Mouse (Mus musculus) MEL (cell line): ENCODE measurements around the gene Hist1h2bl. TPM values are rescaled to one million over a fixed set of nuclear protein-coding genes. Genes with fewer than 3 reads are reported as not detected.
"Not testable (repeated sequence)": the region's sequence is repeated elsewhere in the genome, so short reads cannot be mapped to it uniquely, and the experiment has no call there.

Source experiments
- DNase-seq: peaks from one replicate; pipeline ENCODE4 v3.0.0; 2011; ENCODE audit warnings: low read depth, low spot score
- H3K27ac ChIP-seq: 2 replicates; pipeline ENCODE4 v1.5.1; 2012; ENCODE audit warnings: low read depth, mild to moderate bottlenecking, control low read depth, low read length, moderate library complexity; ENCODE audit not compliant: control insufficient read depth
- H3K27me3 ChIP-seq, 2 experiments: fragments of 150-350 bp in 1 of 2; sonication (generic) in 1 of 2; 2 replicates each; pipeline ENCODE4 v1.6.1; 2012; ENCODE audit warnings: low read length in 2 of 2, mild to moderate bottlenecking in 2 of 2, improper control_type of control experiment in 1 of 2, moderate library complexity in 1 of 2; ENCODE audit not compliant: insufficient read depth in 2 of 2, control insufficient read depth in 1 of 2
- H3K36me3 ChIP-seq, 2 experiments: 2 replicates each; pipeline ENCODE4 v1.6.1; 2012 to 2014; ENCODE audit warnings: low read length in 2 of 2, improper control_type of control experiment in 1 of 2, inconsistent platforms in 1 of 2, mild to moderate bottlenecking in 1 of 2; ENCODE audit not compliant: insufficient read depth in 2 of 2, control insufficient read depth in 1 of 2
- H3K4me1 ChIP-seq, 2 experiments: fragments of 150-350 bp in 1 of 2; sonication (generic) in 1 of 2; 2 replicates each; pipeline ENCODE4 v1.6.1; 2012; ENCODE audit warnings: low read length in 2 of 2, improper control_type of control experiment in 1 of 2, mild to moderate bottlenecking in 1 of 2; ENCODE audit not compliant: insufficient read depth in 2 of 2, control insufficient read depth in 1 of 2
- H3K4me3 ChIP-seq, 2 experiments: fragments of 150-350 bp in 1 of 2; sonication (generic) in 1 of 2; 2 replicates each; pipeline ENCODE4 v1.5.1; 2012; ENCODE audit warnings: low read depth in 2 of 2, low read length in 2 of 2, mild to moderate bottlenecking in 2 of 2, moderate library complexity in 2 of 2, control low read depth in 1 of 2, improper control_type of control experiment in 1 of 2; ENCODE audit not compliant: control insufficient read depth in 1 of 2, insufficient read depth in 1 of 2
- H3K79me2 ChIP-seq: 2 replicates; pipeline ENCODE4 v1.6.1; 2012; ENCODE audit warnings: mild to moderate bottlenecking, low read length, moderate library complexity; ENCODE audit not compliant: control insufficient read depth, poor library complexity, insufficient read depth
- H3K9ac ChIP-seq: 2 replicates; pipeline ENCODE4 v1.6.1; 2012; ENCODE audit warnings: low read depth, mild to moderate bottlenecking, control low read depth, low read length, moderate library complexity; ENCODE audit not compliant: control insufficient read depth, poor library complexity, severe bottlenecking
- H3K9me3 ChIP-seq: fragments of 150-350 bp; sonication (generic); replicated peaks from 2 replicates; pipeline ENCODE4 v1.6.1; 2012; ENCODE audit warnings: mild to moderate bottlenecking, low read length, improper control_type of control experiment, moderate library complexity; ENCODE audit not compliant: insufficient read depth
- E2F4 ChIP-seq: IDR thresholded peaks from 2 replicates; pipeline ENCODE4 v1.6.1; 2011; ENCODE audit warnings: low read depth, low read length, improper control_type of control experiment, borderline replicate concordance
- EP300 ChIP-seq, 2 experiments: IDR thresholded peaks; 2 replicates each; pipeline ENCODE4 v1.6.1; 2011; ENCODE audit warnings: improper control_type of control experiment in 2 of 2, low read length in 2 of 2, low read depth in 1 of 2, mild to moderate bottlenecking in 1 of 2
- HCFC1 ChIP-seq: IDR thresholded peaks from 2 replicates; pipeline ENCODE4 v1.6.1; 2012; ENCODE audit warnings: low read depth, mild to moderate bottlenecking, inconsistent platforms, low read length, improper control_type of control experiment, moderate library complexity
- JUND ChIP-seq: IDR thresholded peaks from 2 replicates; pipeline ENCODE4 v1.6.1; 2011; ENCODE audit warnings: low read depth, mild to moderate bottlenecking, improper control_type of control experiment, low read length
- MYC ChIP-seq: IDR thresholded peaks from 2 replicates; pipeline ENCODE4 v1.6.1; 2011; ENCODE audit warnings: low read depth, mild to moderate bottlenecking, low read length, improper control_type of control experiment, moderate library complexity
- NELFE ChIP-seq: IDR thresholded peaks from 2 replicates; pipeline ENCODE4 v1.6.1; 2011; ENCODE audit warnings: low read depth, low read length, improper control_type of control experiment
- POLR2A ChIP-seq, 2 experiments: IDR thresholded peaks; 2 replicates each; pipeline ENCODE4 v1.6.1; 2011 to 2012; ENCODE audit warnings: low read length in 2 of 2, mild to moderate bottlenecking in 2 of 2, control low read depth in 1 of 2, improper control_type of control experiment in 1 of 2, low read depth in 1 of 2, moderate library complexity in 1 of 2; ENCODE audit not compliant: control insufficient read depth in 1 of 2, insufficient read depth in 1 of 2, poor library complexity in 1 of 2
- POLR2AphosphoS2 ChIP-seq: IDR thresholded peaks from 2 replicates; pipeline ENCODE4 v1.6.1; 2011; ENCODE audit warnings: low read length, improper control_type of control experiment
- POLR2AphosphoS5 ChIP-seq: IDR thresholded peaks from 2 replicates; pipeline ENCODE4 v1.6.1; 2012; ENCODE audit warnings: low read depth, borderline replicate concordance, mild to moderate bottlenecking, inconsistent platforms, low read length, moderate library complexity, mixed read lengths
- RCOR1 ChIP-seq: IDR thresholded peaks from 2 replicates; pipeline ENCODE4 v1.6.1; 2012; ENCODE audit warnings: low read depth, mild to moderate bottlenecking, inconsistent platforms, low read length, improper control_type of control experiment
- SIN3A ChIP-seq: IDR thresholded peaks from 2 replicates; pipeline ENCODE4 v1.6.1; 2012; ENCODE audit warnings: low read length, improper control_type of control experiment, inconsistent platforms
- SMC3 ChIP-seq: IDR thresholded peaks from 2 replicates; pipeline ENCODE4 v1.6.1; 2011; ENCODE audit warnings: low read depth, low read length, improper control_type of control experiment
- TAL1 ChIP-seq: IDR thresholded peaks from 2 replicates; pipeline ENCODE4 v1.6.1; 2012; ENCODE audit warnings: mild to moderate bottlenecking, inconsistent platforms, low read length, moderate library complexity, mixed read lengths
- TBP ChIP-seq: IDR thresholded peaks from 2 replicates; pipeline ENCODE4 v1.8.0; 2011; ENCODE audit warnings: low read depth, low read length, improper control_type of control experiment
- TCF12 ChIP-seq: IDR thresholded peaks from 2 replicates; pipeline ENCODE4 v1.6.1; 2014; ENCODE audit warnings: low read depth, mild to moderate bottlenecking, inconsistent platforms, low read length, improper control_type of control experiment, moderate library complexity
- UBTF ChIP-seq: IDR thresholded peaks from 2 replicates; pipeline ENCODE4 v1.6.1; 2012; ENCODE audit warnings: low read depth, mild to moderate bottlenecking, inconsistent platforms, low read length, improper control_type of control experiment, moderate library complexity, borderline replicate concordance; ENCODE audit not compliant: insufficient read depth
- ZMIZ1 ChIP-seq: IDR thresholded peaks from 2 replicates; pipeline ENCODE4 v1.6.1; 2012; ENCODE audit warnings: low read depth, mild to moderate bottlenecking, inconsistent platforms, low read length, improper control_type of control experiment, moderate library complexity
- polyA plus RNA-seq, 2 experiments: library from polyadenylated mRNA; stranded (reverse) in 1 of 2; unstranded in 1 of 2; fragments of >175 nt in 1 of 2; fragments of >200 nt in 1 of 2; gene quantifications; 2 replicates each; pipeline versions ENCODE4 v1.2.1 to v1.2.4; 2012; ENCODE audit warnings: low replicate concordance in 2 of 2, low read depth in 1 of 2; ENCODE audit not compliant: insufficient read length in 2 of 2, insufficient read depth in 1 of 2, missing spikeins in 1 of 2
- total RNA-seq: library from RNA; depleted of rRNA; stranded (reverse); fragments of 300-350 nt; gene quantifications from 2 replicates; pipeline ENCODE4 v1.2.3, GENCODE M21; 2012

Hist1h2bl gene
- total and polyA plus RNA-seq, 3 experiments = 6.7 to 2,215 TPM; not detected in 1

DNA sequence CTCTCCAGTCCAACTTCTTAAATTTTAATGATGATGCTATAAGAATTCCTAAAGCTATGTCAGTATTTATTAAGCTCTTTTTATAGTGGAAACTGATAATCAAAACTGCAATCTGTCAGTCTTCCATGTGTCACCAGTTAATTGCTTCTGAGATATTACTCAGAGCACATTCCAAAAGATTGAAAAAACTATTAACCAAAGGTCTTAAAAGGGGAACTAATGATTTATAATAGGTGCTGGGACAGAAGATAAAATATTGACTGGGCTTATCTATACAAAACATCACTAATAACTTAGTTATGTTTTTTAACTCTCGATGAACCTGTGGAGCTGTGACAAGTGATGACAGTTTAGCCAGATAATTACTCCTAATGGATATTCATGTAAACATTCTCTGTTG, 29.1 kb upstream of the Hist1h2bl start:
- peak; percentile 44 for DNase-seq
- Histone ChIP-seq H3K27ac (no peak overlapping the region), H3K4me3 (no peak overlapping the region), H3K9me3 (no peaks in the 10 kb centered on the region), H3K4me1 (peaks cover 6 to 17% of the 10 kb centered on the region in 2 experiments; a peak in 3 of 4 replicates), H3K27me3 (no peaks in the 10 kb centered on the region), H3K9ac (no peak overlapping the region), H3K79me2 (no peaks in the 10 kb centered on the region; the same call in 1 of the 2 replicates), H3K36me3 (peaks cover 0 to 26% of the 10 kb centered on the region in 2 experiments; a peak in 2 of 4 replicates)
- TF ChIP-seq TAL1 = peak; percentile 62
- TF ChIP-seq EP300 (IDR thresholded peaks at IDR 0.05; ENCODE audit: low read depth in 1 of 2, low read length in 2 of 2) = no peak
- TF ChIP-seq, all 39 proteins: peak for 1

DNA sequence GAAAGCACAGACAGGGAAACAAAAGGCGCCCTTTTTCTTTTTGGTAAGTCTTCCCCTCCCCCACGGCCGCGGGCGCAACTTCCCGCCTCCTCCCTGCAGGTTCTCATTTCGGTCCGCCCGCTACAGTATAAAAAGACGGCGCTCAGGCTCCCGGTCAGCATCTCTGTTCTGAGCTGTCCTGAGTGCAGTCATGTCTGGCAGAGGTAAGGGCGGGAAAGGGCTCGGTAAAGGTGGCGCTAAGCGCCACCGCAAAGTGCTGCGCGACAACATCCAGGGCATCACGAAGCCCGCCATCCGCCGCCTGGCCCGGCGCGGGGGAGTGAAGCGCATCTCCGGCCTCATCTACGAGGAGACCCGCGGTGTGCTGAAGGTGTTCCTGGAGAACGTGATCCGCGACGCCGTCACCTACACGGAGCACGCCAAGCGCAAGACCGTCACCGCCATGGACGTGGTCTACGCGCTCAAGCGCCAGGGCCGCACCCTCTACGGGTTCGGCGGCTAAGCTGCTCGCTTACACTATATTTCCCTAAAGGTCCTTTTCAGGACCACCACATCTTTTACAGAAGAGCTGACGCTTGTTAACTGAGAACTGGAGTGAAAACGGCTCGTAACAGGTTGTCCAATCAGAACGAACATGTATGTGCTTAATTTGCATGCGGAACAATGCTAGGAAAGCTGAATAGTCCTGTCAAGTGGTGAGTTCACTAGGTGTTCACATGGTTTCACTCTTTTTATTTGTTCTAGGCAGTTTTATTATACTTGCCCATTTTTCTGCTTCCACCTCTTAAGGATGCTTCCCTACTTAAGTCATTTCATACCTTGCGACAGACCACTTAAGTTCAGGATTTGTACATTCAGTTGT, 19.2 kb upstream of the Hist1h2bl start, which contains the start of gene Hist1h4j:
Gene Hist1h4j, plus strand, starts transcription at position 159 of the 862 bp plus-strand sequence.
- H3K36me3 ChIP-seq, H3K9me3 ChIP-seq: not testable (repeated sequence)
- DNase-seq = peak; percentile 94

More for the DNA sequence above, 19.2 kb upstream of the Hist1h2bl start, which contains the start of gene Hist1h4j:
- H3K27ac ChIP-seq = peak within 1 kb of the TSS; percentile 95
- peak within 1 kb of the TSS; percentile 17 to 46 for H3K4me3 ChIP-seq
- H3K27me3 ChIP-seq, H3K4me1 ChIP-seq, H3K79me2 ChIP-seq: not testable (repeated sequence)
- peak within 1 kb of the TSS; percentile 83 for H3K9ac ChIP-seq
- TF ChIP-seq POLR2AphosphoS2 (peak; percentile 99), TCF12 (peak; percentile 30; the same call in 1 of the 2 replicates), RCOR1 (0 out of 2 replicates have a peak, but pooled peaks have one; percentile 32), ZMIZ1 (peak; percentile 99), EP300 (IDR thresholded peaks at IDR 0.05; ENCODE audit: low read depth in 1 of 2, low read length in 2 of 2) (peak in 1 of 2 experiments; percentile 58; a peak in 2 of 4 replicates), TBP (peak; percentile 98), MYC (0 out of 2 replicates have a peak, but pooled peaks have one; percentile 6), HCFC1 (peak; percentile 80), SMC3 (peak; percentile 47), SIN3A (peak; percentile 64), UBTF (peak; percentile 94; the same call in 1 of the 2 replicates), E2F4 (peak; percentile 94), POLR2A (IDR thresholded peaks at IDR 0.05; ENCODE audit: control insufficient read depth in 1 of 2, insufficient read depth in 1 of 2, low read depth in 1 of 2, low read length in 2 of 2, poor library complexity in 1 of 2) (peak; percentile 97 to 99), POLR2AphosphoS5 (peak; percentile 96; the same call in 1 of the 2 replicates), JUND (peak; percentile 71; the same call in 1 of the 2 replicates), NELFE (peak; percentile 99)
